Mouse (Mus musculus) CH12.LX (cell line): ENCODE data around the gene Srsf5.

ENCODE experiments used
- BHLHE40 ChIP-seq: IDR thresholded peaks from 2 replicates; pipeline ENCODE4 v1.6.1; 2011; ENCODE audit warnings: mild to moderate bottlenecking, low read depth, low read length, improper control_type of control experiment
- CHD1 ChIP-seq: IDR thresholded peaks from 2 replicates; pipeline ENCODE4 v1.6.1; 2012; ENCODE audit warnings: low read depth, low read length, improper control_type of control experiment, inconsistent platforms
- CTCF ChIP-seq, 2 experiments: IDR thresholded peaks in 1 of 2; conservative IDR thresholded peaks in 1 of 2; 2 replicates each; pipeline ENCODE4 v1.5.1; 2011 to 2012; ENCODE audit warnings: low read depth in 2 of 2, low read length in 2 of 2, improper control_type of control experiment in 1 of 2, inconsistent platforms in 1 of 2, mild to moderate bottlenecking in 1 of 2, moderate library complexity in 1 of 2
- EP300 ChIP-seq: IDR thresholded peaks from 2 replicates; pipeline ENCODE4 v1.6.1; 2011; ENCODE audit warnings: low read length, improper control_type of control experiment
- JUND ChIP-seq: conservative IDR thresholded peaks from 2 replicates; pipeline ENCODE4 v1.6.1; 2011; ENCODE audit warnings: low read depth, low read length, improper control_type of control experiment
- PAX5 ChIP-seq: IDR thresholded peaks from 2 replicates; pipeline ENCODE4 v1.6.1; 2012; ENCODE audit warnings: low read length, inconsistent platforms, mixed read lengths
- POLR2A ChIP-seq: IDR thresholded peaks from 2 replicates; pipeline ENCODE4 v1.6.1; 2011; ENCODE audit warnings: low read depth, mild to moderate bottlenecking, improper control_type of control experiment, low read length
- POLR2AphosphoS2 ChIP-seq: IDR thresholded peaks from 2 replicates; pipeline ENCODE4 v1.6.1; 2011; ENCODE audit warnings: low read depth, low read length, improper control_type of control experiment
- SMC3 ChIP-seq: IDR thresholded peaks from 2 replicates; pipeline ENCODE4 v1.6.1; 2011; ENCODE audit warnings: low read depth, low read length, improper control_type of control experiment
- UBTF ChIP-seq: IDR thresholded peaks from 2 replicates; pipeline ENCODE4 v1.6.1; 2012; ENCODE audit warnings: low read depth, mild to moderate bottlenecking, inconsistent platforms, low read length, improper control_type of control experiment, moderate library complexity

- TF ChIP-seq POLR2A: peak; percentile 99
- TF ChIP-seq PAX5: no peak
- no peak for TF ChIP-seq CTCF (conservative IDR thresholded peaks at IDR 0.05 in 1 of 2, IDR thresholded peaks at IDR 0.05 in 1 of 2; ENCODE audit: low read depth in 2 of 2, low read length in 2 of 2)
- TF ChIP-seq SMC3: no peak
- peak; percentile 98 for TF ChIP-seq POLR2AphosphoS2
- TF ChIP-seq UBTF: no peak
- no peak for TF ChIP-seq BHLHE40
- peak; percentile 81; the same call in 1 of the 2 replicates for TF ChIP-seq CHD1
- TF ChIP-seq EP300: no peak
- no peak for TF ChIP-seq JUND
These were observed at the start of gene Srsf5 for GRCm38 (mm10) chr12:80945334-80945995.
